Mouse (Mus musculus) adrenal gland, postnatal 10 days (tissue): ENCODE data around the gene Efcab11. TPM values are rescaled to one million over a fixed set of nuclear protein-coding genes. Genes with fewer than 3 reads are reported as not detected.

Experiments used
- DNase-seq: peaks from one replicate; pipeline ENCODE4 v3.0.0; 2021; ENCODE audit warnings: mixed read lengths
- total RNA-seq, 2 experiments: library from RNA; stranded (reverse); gene quantifications; 2 replicates each; pipeline ENCODE4 v1.2.3; 2021

The Efcab11 gene
- total RNA-seq, 2 experiments from 2014 or later, result 1.4 to 2.1 TPM

DNA sequence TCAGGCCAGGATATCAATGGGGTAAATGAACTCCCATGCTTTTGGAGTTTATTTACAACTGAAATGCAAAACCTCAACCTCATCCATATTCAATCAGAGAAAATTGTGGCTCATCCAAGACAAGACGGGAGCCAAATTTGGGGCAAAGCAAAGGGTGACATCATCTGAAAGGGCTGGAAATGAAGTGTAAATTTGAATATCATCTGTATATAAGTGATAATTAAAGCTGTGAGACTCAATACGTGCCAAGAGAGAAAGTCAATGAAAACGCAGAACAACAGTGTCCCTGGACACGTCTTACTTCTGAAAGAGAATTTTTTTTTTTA is 212.4 kb downstream of the Efcab11 start:
- no peak for DNase-seq

DNA sequence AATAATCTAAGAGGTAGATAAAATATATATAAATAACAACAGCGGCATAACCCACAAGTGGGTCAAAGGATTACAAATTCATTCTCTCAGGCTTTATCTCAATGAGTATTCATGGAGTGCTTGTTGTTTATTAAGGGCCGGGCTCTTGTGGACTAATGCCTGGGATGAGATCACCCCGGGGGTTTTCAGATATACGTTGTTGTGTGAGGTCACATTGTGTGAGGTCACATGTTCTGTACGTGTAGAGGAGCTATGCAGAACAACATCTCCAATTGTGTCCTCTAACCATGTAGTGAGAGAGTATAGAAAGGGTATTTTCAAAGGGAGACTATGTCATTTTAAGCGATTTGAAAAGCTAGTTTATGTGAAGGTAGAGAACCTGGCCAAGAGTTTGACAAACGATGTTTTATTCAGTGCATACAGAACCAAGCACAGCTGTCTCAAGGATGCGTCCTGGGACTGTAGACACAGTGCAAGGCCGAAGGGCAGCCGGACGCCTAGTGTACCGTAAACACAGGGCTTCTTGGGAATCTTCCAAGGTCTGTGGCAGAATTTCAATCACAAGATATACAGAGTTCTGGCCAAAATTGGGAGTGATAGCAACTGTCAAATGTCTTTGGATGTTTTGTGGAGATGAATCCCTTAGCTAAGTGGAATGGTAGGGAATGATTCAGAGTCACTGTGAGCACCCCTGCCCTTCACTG is 212.9 kb downstream of the Efcab11 start:
- DNase-seq, result peak; percentile 75

DNA sequence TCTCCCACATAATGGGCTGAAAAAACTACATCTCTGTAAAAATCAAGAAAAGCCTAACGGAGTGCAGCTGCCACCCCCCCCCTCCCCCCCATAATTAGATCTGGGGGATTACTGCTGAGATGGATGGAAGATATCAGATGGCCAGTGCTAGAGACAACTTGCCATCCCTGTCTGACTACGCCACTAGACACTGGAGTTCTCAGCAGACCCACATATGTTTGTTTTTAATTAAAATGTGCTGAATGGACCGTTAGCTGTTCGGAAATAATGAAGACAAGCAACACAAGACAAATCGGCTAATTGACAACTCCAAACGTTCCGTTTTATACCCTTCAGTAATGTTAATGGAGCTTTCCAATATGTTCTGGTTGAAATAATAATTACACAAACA is 213.5 kb downstream of the Efcab11 start:
- DNase-seq, result no peak

DNA sequence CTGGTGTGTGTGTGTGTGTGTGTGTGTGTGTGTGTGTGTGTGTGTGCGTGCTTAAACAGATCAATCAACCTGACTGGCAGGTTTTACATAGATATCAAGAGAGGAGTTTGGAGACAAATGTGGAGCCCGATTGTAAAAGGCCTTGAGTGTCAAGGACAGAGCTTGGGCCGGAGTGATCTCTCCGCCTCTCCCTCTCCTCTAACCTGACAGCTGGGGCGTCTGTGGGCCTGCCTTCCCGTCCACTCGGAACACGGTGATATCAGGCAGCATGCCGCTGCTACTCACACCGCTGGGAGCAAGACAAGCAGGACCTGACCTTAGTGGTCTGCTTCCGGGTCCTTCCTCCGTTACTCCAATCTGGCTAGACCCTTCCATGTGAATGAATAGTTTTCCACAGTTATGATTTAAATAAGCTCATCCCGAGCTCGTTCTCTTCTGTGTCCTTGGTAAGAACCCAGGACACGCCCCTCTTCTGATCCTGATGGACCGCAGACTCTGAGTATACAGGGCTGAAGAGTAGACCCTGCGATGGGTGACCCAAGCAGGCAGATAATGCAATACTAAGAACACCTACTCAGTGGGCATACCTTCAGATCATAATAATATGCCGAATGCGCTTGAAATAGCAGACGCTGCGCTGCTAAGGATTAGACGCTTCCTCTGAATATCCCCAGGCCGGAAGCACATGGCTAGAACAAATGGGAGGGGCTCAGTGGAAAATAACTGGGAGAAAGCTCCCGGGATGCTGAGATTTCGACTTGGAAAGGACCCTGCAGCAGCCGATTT is 214.1 kb downstream of the Efcab11 start:
- peak; percentile 46 for DNase-seq

DNA sequence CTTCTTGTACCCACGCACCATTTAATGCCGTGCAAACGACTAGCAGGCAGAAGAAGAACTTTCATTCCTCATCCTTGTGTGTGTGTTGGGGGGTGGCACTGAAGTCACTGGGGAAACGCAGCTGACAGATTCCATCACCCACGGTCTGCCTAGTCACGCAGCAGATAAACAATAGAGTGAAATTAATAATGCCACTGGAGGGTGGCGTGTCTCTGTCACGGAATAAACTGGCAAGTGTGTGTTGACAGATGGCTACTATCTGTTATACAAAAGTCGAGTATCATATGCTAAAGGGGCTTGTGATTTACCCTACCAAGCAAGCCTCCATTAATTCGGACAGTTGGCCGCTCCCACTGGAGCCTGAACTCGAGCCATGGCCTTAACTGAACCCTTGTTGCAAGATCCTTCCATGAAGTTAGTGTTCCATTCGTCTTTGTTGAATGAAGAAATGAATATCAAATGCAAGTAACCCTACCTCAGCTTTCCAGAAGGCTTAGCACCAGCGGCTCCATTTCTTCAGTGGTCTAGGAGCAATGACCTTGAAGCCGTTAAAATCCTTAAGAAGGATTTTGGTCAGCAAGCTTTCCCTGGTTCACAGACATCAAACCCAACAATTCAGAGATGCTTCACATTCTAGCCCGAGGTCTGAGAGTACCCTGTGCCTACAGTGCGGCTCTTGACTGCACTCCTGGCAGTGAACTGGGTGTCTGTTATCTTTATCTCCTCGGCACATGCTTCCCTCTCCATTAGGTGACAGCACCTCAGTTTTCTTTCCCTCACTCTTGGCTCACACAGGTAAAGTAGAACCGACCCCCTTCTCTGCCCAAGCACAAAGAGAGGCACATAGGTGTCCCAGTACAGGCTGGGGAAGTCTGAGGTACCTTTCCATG is 229.0 kb downstream of the Efcab11 start:
- no peak for DNase-seq

DNA sequence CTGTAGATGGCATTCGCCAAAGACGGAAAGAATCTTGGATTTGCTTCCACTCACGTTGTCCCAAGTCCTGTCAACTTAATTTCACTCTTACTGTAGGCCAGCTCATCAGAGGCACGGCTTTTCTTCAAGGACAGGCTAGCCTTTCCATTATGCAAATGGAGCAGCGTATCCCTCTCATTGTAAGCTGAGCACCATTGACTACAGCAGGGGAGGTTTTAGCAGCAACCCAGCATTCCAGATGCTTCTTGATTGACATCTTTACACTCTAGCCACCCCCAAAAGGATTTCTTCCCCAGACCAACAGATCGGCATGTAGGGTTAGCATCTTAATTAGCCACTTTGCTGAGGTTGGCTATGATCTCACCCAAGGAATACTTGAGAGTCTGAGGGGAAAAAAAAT is 231.8 kb downstream of the Efcab11 start:
- DNase-seq, result no peak

DNA sequence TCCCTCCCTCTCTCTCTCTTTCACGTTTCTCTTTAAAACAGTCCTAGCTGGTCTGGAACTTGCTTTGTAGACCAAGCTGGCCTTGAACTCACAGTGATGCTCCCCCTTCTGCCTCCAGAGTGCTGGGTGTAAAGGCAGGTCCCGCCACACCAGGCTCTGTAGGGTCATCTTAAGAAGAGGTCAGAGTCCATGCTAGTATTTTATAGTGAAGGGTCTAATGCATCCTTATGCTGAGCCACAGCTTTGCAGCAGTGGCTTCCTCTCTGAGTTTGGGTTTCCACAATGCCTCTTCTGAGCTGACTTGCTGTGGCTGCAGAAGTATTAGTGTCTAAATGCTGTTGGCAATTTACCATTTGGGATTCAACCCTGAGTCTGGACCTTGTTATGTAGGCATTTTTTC is 234.5 kb downstream of the Efcab11 start:
- DNase-seq, result no peak

DNA sequence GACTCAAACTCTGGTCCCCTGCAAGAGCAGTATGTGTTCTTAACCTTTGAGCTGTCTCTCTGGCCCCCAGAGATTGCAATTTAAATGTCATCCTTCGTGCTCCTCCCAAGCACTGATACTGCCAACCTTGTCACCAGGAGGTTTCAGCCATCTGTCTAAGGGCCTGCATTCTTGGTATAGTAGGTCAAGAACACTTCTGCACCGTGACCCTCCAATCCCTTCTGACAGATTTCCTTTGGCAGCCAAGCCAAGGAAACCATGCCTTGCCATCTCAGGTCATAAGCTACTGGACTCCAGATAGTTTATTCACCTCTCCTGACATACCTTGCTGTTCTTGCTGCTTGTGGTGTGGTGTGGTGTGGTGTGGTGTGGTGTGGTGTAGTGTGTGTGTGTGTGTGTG is 235.5 kb downstream of the Efcab11 start:
- DNase-seq, result no peak

DNA sequence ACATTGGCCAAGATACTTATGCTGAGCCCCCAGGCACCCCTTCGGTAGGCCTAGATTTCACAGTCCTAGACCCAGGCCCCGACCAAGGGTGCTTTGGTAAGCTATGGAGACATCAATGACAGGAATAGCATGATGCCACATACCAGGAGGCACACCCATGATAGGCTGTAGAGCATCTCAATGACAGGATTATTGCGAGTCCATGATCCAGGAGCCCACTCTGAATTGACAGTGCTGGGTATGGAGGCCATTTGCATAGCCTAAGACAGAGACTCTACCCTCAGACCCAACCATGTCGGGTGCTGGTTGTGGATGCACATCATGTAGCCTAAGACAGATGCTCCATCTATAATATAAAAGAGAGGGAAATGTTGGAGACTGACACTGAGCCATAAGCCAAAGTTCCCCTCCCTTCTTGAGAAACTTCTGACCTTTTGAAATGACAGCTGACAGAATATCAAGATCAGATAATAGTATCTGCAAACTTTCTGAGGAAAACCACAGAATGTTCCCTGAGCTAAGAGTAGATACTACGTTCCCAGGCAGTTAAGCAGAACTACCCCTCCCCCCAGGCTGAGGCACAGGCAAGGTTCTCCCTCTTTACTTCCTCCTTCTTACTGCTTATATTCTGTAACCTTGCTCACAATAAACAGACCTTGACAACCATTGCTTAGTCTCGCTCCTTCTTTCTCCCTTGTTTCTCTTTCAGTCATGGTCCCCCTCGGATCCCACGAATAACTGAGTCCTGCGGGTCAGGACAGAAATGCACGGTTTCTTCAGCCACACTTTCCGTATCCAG is 237.5 kb downstream of the Efcab11 start:
- DNase-seq, result no peak

DNA sequence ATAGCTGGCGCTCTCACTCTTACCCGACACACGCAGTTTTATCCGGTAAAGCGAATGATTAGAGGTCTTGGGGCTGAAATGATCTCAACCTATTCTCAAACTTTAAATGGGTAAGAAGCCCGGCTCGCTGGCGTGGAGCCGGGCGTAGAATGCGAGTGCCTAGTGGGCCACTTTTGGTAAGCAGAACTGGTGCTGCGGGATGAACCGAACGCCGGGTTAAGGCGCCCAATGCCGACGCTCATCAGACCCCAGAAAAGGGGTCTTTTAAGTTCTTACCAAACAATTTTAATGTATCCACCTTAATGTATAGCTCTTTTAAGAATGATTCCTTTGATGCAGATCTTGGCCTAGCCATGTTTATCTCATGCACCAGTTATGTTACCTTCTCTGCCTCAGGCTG is 238.8 kb downstream of the Efcab11 start:
- DNase-seq, result no peak

DNA sequence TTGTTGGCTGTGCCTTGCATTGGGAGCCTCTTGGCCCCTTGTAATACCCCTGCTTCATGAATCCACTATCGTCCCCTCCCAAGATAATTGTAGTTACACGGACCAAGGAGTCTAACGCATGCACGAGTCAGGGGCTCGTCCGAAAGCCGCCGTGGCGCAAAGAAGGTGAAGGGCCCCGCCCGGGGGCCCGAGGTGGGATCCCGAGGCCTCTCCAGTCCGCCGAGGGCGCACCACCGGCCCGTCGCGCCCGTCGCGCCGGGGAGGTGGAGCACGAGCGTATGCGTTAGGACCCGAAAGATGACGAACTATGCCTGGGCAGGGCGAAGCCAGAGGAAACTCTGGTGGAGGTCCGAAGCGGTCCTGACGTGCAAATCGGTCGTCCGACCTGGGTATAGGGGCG is 239.3 kb downstream of the Efcab11 start:
- DNase-seq, result no peak

Other genes with a start within 250 kb of the Efcab11 start
- gene Tdp1, start 78 bp upstream of the Efcab11 start, total RNA-seq, result 10 to 100 TPM; 11.9 to 19.9 TPM
- gene Kcnk13, start 80.1 kb upstream of the Efcab11 start, total RNA-seq, result 1 to 10 TPM in 1 of 2 experiments, under 1 TPM in 1; 0.78 to 1.3 TPM
- 100 to 1,000 TPM; 167 to 169 TPM for gene Psmc1, start 225.7 kb upstream of the Efcab11 start, total RNA-seq